Mouse (Mus musculus) right cerebral cortex, postnatal 14 days (tissue): ENCODE data around the gene Gm10160.
"Not testable (repeated sequence)": the region's sequence is repeated elsewhere in the genome, so short reads cannot be mapped to it uniquely, and the experiment has no call there.

Experiments
- DNase-seq: peaks from one replicate; pipeline ENCODE4 v3.0.0; 2022

Gene Gm10160

DNA sequence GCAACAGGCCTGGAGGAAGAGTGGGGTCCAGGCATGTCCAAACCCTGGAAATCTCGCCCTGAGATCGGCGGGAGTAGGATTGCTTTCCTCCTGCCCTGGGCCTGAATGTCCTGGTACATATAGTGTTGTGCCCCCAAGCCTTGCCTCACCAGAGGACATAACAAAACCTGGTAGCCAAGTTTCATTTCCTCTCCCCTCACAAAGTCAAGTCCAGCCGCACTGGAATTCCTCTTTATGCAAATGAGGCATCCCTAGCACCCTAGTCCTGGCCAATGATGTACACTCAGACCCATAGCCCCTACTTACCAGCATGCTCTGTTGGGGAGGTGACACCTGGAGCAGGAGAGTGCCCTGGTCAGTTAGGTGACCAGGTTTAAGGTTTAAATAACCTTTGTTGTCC, 627 bp upstream of the Gm10160 start:
- no peak for DNase-seq

- no peak for DNase-seq
Observed at GRCm38 (mm10) chr7:81854568-81855307, 856 bp downstream of the Gm10160 start.

DNA sequence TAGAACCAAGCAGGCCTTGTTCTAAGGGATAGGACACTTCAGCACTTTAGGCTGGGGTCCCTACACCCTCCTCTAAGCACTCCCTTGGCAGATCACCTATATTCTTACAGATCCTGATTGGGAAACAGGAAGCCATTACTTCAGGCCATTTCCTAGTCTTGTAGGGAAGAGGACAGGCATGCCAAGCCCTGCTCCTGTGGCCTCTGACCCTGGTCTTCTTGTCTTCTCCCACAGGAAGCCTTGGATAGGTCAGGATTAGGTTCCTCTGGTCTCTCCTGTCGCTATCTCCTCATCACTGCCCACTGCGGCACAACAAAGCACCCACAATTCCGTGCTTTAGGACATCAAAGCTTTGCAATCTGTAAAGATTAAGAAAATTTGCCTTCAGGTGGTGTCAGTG, 3.9 kb downstream of the Gm10160 start:
- DNase-seq: no peak

- DNase-seq: no peak
Observed at GRCm38 (mm10) chr7:81850171-81850570, 5.4 kb downstream of the Gm10160 start.

- no peak for DNase-seq
Observed at GRCm38 (mm10) chr7:81849633-81850032, 6.0 kb downstream of the Gm10160 start.

DNA sequence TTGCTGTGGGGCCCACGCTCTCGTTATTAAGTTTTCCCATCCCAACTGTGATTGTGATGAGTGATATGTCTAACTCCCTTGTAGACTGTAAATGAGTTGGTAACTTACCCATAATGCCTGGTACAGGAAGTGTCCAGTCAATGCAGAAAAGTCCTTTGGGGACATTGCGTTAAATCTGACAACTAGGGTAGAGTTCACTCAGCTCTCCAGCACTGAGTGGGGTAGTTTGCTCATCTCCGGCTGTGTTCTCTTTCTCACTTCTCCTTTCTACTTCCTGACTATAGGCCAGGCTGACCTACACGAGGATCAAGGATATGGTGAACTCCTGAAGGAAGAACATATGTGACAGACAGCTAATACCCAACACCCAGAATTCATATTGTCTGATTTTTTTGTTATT, 6.4 kb downstream of the Gm10160 start:
- no peak for DNase-seq

- no peak for DNase-seq
Observed at GRCm38 (mm10) chr7:81847777-81848176, 7.8 kb downstream of the Gm10160 start.

- no peak for DNase-seq
Observed at GRCm38 (mm10) chr7:81847010-81847409, 8.6 kb downstream of the Gm10160 start.

DNA sequence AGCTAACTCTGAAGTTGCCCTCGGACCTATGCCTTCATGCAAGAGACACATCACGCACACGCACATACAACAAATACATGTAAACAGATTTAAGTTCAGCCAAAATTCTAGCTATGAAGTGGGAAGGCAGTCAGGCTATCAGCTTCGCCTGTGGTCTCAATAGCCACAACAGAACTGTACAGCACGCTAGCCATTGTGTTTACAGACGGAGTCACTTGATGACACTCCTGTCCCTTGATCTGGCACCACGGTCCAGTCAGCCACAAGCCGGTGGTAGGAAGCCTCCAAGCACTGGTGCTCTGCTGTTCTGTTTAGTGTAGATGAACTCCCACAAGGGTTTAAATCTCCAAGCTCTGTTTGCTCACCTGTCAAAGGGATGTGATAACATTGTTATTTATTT, 9.6 kb downstream of the Gm10160 start:
- no peak for DNase-seq

DNA sequence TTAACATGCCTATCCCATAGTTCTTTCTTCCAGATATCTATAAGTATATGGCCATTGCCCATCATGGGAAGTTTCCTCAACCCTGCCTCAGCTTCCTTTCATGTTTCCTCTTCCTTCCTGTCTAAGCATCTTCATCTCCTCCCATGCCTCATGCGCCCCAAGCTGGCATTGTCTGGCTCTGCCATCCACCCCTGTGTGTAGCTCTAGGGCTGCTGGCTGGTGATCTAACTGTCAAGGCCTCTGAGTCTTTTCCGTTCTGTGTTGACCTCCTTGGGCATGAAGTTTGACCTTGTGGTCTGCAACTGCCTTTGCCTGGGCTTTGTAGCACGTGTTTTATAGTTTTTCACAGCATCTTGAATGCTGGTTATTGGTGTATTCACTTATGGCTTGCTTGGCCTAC, 10.3 kb downstream of the Gm10160 start:
- no peak for DNase-seq

DNA sequence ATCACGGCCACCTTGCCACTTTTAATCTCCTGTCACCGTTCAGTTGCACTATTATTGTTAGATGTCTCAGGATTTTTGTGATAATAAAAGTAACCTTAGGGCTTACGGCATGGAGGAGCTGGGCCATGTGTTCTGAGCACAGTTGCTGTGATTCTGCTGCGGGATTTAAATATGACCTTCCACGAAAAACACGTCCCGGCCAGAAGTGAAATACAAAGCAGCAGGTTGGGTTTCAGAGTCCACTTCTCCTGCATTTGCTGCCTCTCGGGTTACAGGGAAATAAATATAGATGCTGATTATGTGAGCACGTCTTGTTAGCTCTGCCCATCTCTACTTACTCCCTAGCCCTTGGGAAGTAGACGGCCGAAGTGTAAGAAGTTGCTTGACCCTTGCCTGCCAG, 10.8 kb downstream of the Gm10160 start:
- DNase-seq: no peak

DNA sequence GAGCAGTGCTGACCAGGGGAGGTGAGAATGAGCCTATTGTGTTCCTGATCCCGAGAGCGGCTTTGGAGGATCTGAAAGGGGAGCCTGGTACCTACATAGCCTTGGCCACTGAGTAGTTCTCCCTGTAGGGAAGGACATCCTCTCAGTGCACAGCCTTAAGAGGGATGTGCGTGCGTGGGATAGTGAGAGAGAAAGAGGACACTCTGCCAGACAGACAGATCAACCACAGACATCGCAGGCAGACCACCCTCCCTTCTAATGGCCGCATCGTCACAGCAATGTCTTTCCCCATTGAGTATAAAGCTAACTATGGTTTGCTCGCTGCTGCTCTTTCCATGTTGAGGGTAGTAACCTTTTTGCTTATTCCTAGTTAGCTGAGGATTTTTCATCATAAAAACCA, 11.7 kb downstream of the Gm10160 start:
- DNase-seq: no peak

GRCm38 (mm10) chr7:81842998-81843397, 12.6 kb downstream of the Gm10160 start:
- no peak for DNase-seq

DNA sequence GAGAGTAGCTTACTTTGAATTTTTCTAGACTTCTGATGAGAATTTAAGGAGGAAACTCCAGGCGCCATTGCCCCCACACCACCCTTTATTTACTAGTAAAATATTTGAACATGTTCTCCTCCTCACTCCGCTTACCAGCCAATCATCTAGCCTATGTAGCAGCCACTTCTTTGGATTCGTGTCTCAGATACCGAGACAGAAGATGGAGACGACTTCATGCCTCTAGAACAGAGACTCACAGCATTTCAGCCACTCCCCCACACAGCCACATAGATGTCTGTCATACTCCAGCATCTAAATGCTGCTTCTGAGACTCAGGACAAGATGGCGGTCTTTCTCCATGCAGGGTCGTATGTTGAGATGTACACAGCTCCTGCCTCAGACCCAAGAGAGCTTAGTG, 13.5 kb downstream of the Gm10160 start:
- no peak for DNase-seq

DNA sequence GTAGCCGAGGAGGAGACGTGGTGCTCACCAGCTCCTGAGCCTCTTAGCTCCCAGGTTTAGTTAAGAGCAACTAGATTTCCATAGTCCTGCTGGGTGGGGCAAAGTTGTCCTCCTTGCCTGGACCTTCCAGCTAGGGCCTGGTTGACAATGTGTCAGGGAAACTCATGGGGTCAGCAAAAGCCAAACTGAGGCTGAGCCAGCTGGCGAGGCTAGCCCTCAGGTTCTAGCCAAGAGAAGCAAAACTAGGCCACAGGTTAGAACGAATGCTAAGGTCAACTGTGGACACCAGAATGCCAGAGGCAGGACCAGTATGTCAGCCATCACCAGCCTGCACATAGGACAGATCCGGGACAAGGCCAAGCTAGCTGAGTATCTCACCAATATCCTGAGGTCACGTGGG, 14.2 kb downstream of the Gm10160 start:
- no peak for DNase-seq

DNA sequence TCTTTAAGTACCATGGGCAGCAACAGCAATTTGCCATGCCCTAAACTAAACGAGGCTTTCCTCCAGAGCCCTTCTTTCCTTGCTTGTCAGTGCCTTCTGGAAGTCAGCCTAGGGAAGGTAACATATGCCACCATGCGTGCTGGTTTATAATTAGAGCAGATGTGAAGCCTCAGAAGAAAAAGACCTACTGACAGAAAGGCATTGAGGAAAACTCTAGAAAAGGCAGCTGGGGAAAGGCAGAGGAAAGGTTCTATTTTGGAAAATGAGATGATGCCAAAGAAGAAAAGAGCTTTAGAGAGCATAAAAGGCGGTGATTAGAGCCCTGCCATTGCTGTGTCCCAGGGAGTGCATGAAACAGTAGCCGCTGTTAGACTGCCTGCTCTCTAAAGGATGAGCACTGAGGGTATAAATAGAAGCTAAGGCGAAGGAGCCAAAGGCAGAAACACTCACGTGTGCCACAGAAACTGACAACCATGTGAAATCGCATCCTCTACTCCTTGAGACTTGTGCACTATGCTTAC, 14.9 kb downstream of the Gm10160 start:
- DNase-seq: no peak

- no peak for DNase-seq
Observed at GRCm38 (mm10) chr7:81839746-81840145, 15.8 kb downstream of the Gm10160 start.

DNA sequence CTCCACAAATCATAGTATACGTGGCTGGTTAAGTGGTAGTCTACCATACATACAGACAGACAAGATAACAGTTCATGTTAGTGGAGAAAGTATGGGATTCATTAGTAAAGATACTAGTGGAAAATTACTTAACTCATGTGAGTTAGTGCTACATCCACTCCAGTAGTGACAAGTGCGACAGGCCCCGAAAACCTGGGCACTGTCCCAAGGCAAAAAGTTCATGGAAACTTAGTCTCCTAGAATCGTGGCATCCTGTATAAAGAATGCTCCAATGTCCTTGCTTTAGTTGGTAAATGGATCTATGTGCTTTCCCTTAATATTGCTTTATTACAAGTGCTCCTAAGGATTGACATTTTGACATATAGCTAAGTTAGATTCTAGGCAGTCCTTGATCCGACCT, 17.8 kb downstream of the Gm10160 start:
- DNase-seq: not testable (repeated sequence)

DNA sequence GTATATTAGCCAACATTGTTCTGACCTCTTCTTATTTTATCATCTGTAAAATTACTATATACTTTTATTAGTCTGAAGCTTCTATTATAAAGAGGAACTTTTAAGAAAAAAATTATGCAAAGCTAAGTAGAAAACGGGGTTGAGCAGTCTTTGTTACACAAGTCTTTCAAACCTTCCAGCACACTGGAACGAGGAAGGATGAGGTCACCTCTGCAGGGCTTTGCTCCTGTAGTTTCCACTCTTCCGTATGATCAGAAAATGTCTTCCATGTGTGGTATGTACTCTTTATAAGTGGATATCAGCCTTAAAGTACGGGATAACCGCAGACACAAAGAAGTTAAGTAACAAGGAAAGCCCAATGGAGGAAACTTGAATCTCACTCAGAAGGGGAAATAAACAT, 20.2 kb downstream of the Gm10160 start:
- DNase-seq: no peak

DNA sequence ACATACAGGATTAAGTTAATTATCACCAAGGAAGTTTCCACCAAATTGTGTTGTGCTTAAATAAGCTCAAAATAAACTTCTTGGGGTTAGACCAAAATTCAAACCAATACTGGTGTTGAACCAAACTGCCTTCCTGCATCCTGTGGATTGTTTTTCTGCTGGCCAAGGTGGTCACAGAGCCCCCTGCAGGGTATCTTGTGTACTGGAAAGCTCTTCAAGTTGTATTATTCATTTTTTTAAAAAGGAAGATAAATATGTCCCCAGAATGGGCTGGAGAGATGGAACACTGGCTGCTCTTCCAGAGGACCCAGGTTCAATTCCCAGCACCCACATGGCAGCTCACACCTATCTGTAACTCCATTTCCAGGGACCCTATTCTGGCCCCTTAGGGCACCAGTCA, 20.7 kb downstream of the Gm10160 start:
- DNase-seq: no peak

DNA sequence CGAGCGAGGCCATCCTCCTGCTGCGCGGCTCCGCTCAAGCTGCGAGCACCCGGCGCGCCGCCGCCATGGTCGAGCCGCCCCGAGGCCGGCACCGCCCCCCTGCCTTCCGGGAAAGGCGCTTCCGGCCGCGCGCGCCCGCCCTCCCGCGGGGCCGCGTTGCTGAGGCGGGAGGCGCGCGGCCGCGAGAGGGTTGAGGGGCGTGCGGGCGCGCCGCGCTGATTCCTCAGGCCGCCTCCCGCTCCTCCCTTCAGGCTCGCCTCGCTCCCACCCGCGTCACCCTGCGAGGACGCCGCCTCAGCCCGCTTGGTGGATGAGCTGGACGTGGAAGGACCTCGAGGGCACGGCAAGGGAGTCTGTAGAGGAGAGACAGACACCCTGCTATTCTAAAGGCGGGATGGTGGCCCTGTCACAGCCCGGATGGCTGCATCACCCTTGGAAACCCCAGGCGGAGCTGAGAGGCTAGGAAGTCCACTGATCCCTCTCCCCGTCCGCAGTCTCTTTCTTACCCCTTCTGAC, 26.2 kb downstream of the Gm10160 start, which contains the start of gene Btbd1:
TSS of gene Btbd1 (minus strand) at position 53 of the 516 bp plus-strand sequence.
- DNase-seq: peak; percentile 88

DNA sequence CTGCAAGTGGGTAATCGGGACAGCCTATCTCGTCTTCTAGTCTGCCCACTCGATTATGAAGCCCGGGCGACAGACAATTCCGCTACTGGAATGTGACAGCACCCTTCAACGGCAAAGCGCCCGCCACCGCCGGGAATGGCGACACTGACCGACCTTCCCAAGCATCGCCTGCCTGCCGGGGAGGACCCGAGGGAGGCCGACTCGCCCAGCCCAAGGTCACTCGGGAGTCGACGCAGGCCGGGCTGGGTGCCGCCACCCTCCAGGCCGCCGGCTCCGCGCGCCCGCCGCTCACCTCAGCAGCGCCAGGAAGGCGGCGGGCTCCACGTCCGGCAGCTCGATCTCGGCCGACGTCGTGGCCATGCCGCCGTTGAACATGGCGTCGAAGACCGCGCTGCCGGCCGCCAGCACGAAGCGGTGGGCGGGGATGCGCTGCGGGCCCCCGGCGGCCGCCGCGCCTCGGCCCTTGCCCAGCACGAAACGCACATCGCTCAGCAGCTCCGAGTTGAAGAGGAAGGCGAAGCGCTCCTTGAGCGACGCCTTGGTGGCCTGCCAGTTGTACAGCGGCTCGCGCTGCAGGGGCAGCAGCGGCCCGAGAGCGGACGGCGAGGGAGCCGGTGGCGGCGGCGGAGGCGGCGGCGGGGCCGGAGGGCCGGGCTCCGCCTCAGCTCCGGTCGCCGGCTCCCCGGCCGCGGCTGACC, 26.8 kb downstream of the Gm10160 start:
- peak; percentile 62 for DNase-seq

GRCm38 (mm10) chr7:81827806-81828667, 27.6 kb downstream of the Gm10160 start:
- DNase-seq: no peak
